Mouse (Mus musculus) neural tube, embryonic 15.5 days (tissue): ENCODE results near the gene Acadsb. TPM values are rescaled to one million over a fixed set of nuclear protein-coding genes. Genes with fewer than 3 reads are reported as not detected.
A peak's percentile ranks its signal among the peaks of the same experiment; 100 is the strongest.
"Not testable (repeated sequence)": the region's sequence is repeated elsewhere in the genome, so short reads cannot be mapped to it uniquely, and the experiment has no call there.

Experiments
- ATAC-seq: fragments of 200-750 bp; cut with Nextera tagmentation; 2 replicates; pipeline ENCODE4 v1.8.0; 2017; ENCODE audit warnings: mild to moderate bottlenecking, moderate TSS enrichment, moderate library complexity; ENCODE audit not compliant: low FRiP score
- H3K27ac ChIP-seq: fragments of 300-500 bp; sonication (generic); replicated peaks from 2 replicates; pipeline ENCODE4 v1.5.1; 2015; ENCODE audit warnings: mild to moderate bottlenecking, inconsistent platforms
- H3K27me3 ChIP-seq: fragments of 300-500 bp; sonication (generic); replicated peaks from 2 replicates; pipeline ENCODE4 v1.6.1; 2015; ENCODE audit warnings: inconsistent platforms
- H3K36me3 ChIP-seq: fragments of 300-500 bp; sonication (generic); 2 replicates; pipeline ENCODE4 v1.6.1; 2015; ENCODE audit warnings: inconsistent platforms
- H3K4me1 ChIP-seq: fragments of 300-500 bp; sonication (generic); 2 replicates; pipeline ENCODE4 v1.6.1; 2015; ENCODE audit warnings: inconsistent platforms
- H3K4me2 ChIP-seq: fragments of 300-500 bp; sonication (generic); 2 replicates; pipeline ENCODE4 v1.6.1; 2015; ENCODE audit warnings: inconsistent platforms, mild to moderate bottlenecking, moderate library complexity
- H3K4me3 ChIP-seq: fragments of 300-500 bp; sonication (generic); replicated peaks from 2 replicates; pipeline ENCODE4 v1.5.1; 2015; ENCODE audit warnings: mild to moderate bottlenecking, inconsistent platforms
- H3K9ac ChIP-seq: fragments of 300-500 bp; sonication (generic); replicated peaks from 2 replicates; pipeline ENCODE4 v1.6.1; 2015; ENCODE audit warnings: mild to moderate bottlenecking, inconsistent platforms
- H3K9me3 ChIP-seq: fragments of 300-500 bp; sonication (generic); replicated peaks from 2 replicates; pipeline ENCODE4 v1.6.1; 2016; ENCODE audit warnings: inconsistent platforms
- WGBS: fragments of 180-500 bp; shearing (Covaris S2); methylation state at CpG from one replicate; pipeline ENCODE4 v1.1.7; 2015; ENCODE audit warnings: mixed read lengths; 5-methylcytosine and 5-hydroxymethylcytosine counted together
- polyA plus RNA-seq: library from polyadenylated mRNA; unstranded; fragments of >200 nt; fragmentation: Nextera tagmentation; extraction: Ambion mirVana; gene quantifications from 2 replicates; pipeline ENCODE4 v1.2.1, GENCODE M21; 2015

Gene Acadsb
- 78.9 and 82.9 TPM in 2 replicates for polyA plus RNA-seq

DNA sequence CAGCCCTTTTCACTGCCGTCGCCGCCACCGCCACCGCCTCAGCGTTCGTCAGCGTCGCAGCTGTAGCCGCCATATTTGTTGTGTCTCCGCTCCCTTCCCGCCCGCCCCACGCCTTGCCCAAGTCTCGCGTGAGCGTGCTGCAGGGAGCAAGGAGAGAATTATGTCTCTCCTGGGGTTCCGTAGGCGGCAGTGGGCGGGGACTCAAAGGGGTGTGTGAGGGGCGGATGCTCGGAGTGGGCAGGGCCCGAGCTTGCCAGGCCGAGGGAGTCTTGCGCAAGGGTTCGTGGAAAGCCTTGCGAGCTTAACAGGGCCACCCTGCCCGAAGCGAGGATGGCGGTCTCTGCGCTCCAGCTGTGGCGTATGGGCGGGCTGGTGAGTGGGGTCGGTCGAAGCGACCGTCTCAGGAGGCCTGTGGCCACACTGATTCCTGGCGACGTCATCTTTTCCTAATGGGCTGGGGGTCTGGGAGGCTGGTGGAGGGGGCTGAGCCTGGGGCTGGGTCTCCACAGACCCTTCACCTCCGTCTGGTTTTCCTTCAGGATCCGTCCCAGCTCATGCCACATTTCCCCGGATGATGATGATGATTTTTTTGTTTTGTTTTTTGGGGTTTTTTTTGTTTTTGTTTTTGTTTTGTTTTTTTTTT lies at the start of gene Acadsb, which contains the start of gene Ikzf5:
Acadsb (plus strand) TSS at position 186 of the 643 bp plus-strand sequence.
Ikzf5 (minus strand) TSS at position 106 of the 643 bp plus-strand sequence.
- Histone ChIP-seq H3K27me3 (no peaks in the 10 kb centered on the region), H3K4me3 (peak within 1 kb of the TSS; percentile 98), H3K27ac (peak within 1 kb of the TSS; percentile 79), H3K36me3 (no peaks in the 10 kb centered on the region), H3K9me3 (no peaks in the 10 kb centered on the region), H3K4me2 (peak within 1 kb of the TSS; percentile 79), H3K4me1 (peaks cover 44% of the 10 kb centered on the region), H3K9ac (peak within 1 kb of the TSS; percentile 93)
- ATAC-seq: peak; percentile 98
- WGBS: 0% methylated on average over 42 of the region's 42 CpGs

DNA sequence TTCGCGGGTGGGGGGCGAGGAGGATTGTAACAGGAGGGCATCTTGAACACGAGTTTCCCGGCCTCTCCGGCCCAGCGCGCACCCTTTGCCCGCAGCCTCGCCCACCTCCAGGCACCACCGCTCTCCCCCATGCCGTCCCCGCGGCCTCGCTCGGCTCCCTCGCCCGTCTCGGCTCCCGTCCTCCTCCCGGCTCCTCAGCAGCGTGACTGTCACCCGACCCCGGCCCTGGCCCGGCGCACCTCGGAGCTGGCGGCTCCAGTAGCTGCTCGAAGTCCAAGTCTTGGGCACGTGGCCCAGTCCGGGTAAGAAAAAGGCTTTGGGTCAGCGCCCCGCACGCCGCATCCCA lies 48.2 kb upstream of the Acadsb start:
- under 1% methylated on average over 35 of the region's 35 CpGs for WGBS
- Histone ChIP-seq H3K4me2 (peak overlapping the region; percentile 96), H3K9ac (peak overlapping the region; percentile 83), H3K4me3 (peak overlapping the region; percentile 84), H3K4me1 (peaks cover 17% of the 10 kb centered on the region), H3K9me3 (no peaks in the 10 kb centered on the region), H3K27ac (peak overlapping the region; percentile 89), H3K36me3 (peaks cover 18% of the 10 kb centered on the region), H3K27me3 (no peaks in the 10 kb centered on the region)
- ATAC-seq: peak; percentile 83

GRCm38 (mm10) chr7:131362615-131363300 lies 47.6 kb upstream of the Acadsb start, which contains the start of gene 2310057M21Rik:
Gene 2310057M21Rik, minus strand, starts transcription at chr7:131362759.
- Histone ChIP-seq H3K36me3 (peaks cover 13% of the 10 kb centered on the region), H3K9me3 (no peaks in the 10 kb centered on the region), H3K4me2 (peak within 1 kb of the TSS; percentile 96), H3K9ac (peak within 1 kb of the TSS; percentile 83), H3K27me3 (no peaks in the 10 kb centered on the region), H3K27ac (peak within 1 kb of the TSS; percentile 89), H3K4me1 (peaks cover 17% of the 10 kb centered on the region), H3K4me3 (peak within 1 kb of the TSS; percentile 84)
- ATAC-seq: peak; percentile 97
- WGBS: under 1% methylated on average over 55 of the region's 55 CpGs

DNA sequence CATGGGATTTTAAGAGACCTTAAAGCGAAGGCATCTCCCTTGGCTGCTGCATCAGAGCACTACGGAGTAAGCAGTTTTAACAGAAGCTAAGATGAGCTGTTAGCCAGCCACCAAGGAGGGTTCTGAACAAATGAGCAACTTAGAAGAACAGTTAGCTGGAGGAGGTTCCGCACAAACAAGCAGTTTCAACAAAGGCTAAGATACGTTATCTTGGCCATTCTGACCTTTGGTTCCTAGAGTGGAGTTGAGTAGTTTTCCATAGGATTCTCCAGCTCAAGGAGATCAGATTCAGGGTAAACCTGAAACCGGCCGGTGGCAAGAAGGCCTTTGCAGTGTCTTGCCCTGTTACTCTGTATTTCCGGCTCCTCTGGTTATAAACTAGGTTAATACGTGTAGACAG lies 46.3 kb upstream of the Acadsb start:
- Histone ChIP-seq H3K9ac (no peak overlapping the region), H3K27me3 (no peaks in the 10 kb centered on the region), H3K27ac (no peak overlapping the region), H3K9me3 (no peaks in the 10 kb centered on the region), H3K4me3 (no peak overlapping the region), H3K4me2 (no peak overlapping the region), H3K36me3 (peaks cover 3% of the 10 kb centered on the region; the same call in 1 of the 2 replicates), H3K4me1 (peaks cover 17% of the 10 kb centered on the region)
- WGBS: 94% methylated on average over 8 of the region's 8 CpGs
- no peak for ATAC-seq

DNA sequence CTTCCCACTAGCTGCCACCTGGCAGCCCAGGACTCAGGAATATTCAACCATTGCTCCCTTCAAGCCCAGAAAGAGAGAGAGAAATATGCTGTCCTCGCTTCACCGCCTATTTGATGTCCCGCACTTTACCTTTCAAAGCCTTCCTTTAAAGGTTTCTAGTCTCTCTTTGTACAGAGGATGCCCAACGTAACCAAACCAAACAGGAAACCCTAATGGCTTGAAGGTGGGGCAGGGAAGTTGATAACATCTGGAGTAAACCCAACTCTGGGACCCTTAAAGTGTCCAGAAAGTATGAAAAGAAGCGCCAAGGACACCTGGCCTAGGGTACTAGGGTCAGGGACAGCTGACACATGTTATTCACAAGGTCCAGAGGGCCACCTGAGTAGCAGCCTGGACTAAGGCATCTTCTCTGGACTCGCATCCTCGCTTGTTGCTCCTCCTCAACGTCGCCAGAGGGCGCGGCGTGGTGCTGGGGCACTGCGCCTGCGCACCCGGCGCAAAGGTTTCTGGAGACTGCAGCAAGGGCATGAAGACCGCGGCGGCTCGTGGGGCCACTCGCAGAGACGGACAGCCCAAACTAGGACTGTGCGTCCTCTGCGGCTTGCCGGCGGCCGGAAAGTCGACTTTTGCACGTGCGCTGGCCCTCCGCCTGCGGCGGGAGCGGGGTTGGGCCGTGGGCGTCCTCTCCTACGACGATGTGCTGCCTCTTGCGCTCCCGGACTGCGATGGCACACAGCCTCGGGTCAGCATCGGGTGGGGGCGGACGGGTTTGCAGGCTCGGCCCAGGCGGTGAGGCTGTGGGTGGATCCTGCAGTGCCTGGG lies 39.5 kb upstream of the Acadsb start, which contains the start of gene Pstk:
Pstk (plus strand) TSS at position 494 of the 822 bp plus-strand sequence.
- H3K27me3 ChIP-seq: no peaks in the 10 kb centered on the region
- peaks cover 11% of the 10 kb centered on the region for H3K4me1 ChIP-seq
- ATAC-seq: peak; percentile 94
- H3K9ac ChIP-seq: peak within 1 kb of the TSS; percentile 90
- 0 out of 2 replicates have a peak, but pooled peaks cover 6% of the 10 kb centered on the region for H3K36me3 ChIP-seq
- WGBS: 5% methylated on average over 47 of the region's 47 CpGs
- H3K4me3 ChIP-seq: peak within 1 kb of the TSS; percentile 75
- no peaks in the 10 kb centered on the region for H3K9me3 ChIP-seq
- H3K4me2 ChIP-seq: peak within 1 kb of the TSS; percentile 65
- H3K27ac ChIP-seq: peak within 1 kb of the TSS; percentile 94

DNA sequence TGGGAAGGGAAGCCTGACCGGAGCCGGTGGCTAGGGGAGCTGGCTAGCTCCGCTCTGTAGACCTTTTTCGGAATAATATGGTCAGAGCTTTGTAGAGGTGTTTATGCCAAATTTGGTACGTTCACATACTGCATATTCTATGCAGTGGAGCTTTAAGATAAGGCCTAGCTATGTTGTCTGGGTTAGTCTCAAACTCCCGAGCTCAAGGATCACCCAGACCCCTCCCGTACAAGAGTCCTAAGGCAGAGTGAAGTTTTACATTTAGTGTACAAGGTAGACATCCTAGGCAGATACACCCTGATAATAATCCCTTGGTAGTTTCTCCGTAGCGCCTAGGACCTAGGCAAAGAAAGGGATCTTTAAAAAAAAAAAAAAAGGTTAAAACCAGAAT lies 38.9 kb upstream of the Acadsb start:
- peak overlapping the region; percentile 75 for H3K4me3 ChIP-seq
- H3K4me2 ChIP-seq: peak overlapping the region; percentile 65
- H3K9ac ChIP-seq: peak overlapping the region; percentile 90
- no peaks in the 10 kb centered on the region for H3K27me3 ChIP-seq
- no peak; the same call in none of the 2 replicates for ATAC-seq
- peak overlapping the region; percentile 94 for H3K27ac ChIP-seq
- 7% methylated on average over 9 of the region's 9 CpGs for WGBS
- peaks cover 11% of the 10 kb centered on the region for H3K4me1 ChIP-seq
- 0 out of 2 replicates have a peak, but pooled peaks cover 6% of the 10 kb centered on the region for H3K36me3 ChIP-seq
- no peaks in the 10 kb centered on the region for H3K9me3 ChIP-seq

DNA sequence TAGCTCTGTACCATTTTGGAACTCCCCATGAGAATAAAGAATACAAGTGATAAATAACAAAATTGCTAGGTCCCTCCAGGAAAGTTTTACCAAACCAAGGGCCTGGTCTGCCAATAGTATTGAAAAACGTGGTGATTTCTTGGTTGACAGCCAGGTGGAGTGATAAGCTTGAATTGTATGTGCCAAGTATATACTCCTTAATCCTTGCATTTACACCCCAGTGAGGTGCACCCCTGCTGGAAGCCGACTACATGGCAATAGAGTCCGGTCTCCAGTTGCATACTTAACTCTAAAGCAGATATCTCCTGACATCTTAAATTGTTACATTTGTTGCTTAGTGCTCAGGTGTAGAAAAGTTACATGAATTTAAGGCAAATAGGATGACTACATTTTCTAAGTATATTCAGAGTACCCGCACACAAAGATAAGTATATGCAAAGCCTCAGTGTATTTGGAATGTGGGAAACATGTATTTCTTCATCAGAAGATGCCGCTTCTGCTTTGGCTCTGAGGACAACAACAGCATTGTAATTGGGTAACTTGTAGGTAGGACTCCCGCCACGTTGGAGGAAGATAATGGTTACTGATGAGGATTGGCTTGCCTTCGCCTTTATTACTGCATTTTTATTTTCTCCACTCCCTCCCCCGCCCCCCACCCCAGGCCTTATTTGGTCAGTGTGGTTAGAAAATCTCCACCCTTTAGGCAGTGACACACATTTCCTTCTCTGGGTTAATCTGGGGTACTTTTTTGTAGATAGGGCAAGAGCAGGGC lies 38.3 kb upstream of the Acadsb start:
- no peaks in the 10 kb centered on the region for H3K9me3 ChIP-seq
- H3K27ac ChIP-seq: peak overlapping the region; percentile 94; the same call in 1 of the 2 replicates
- 70% methylated on average over 9 of the region's 9 CpGs for WGBS
- no peaks in the 10 kb centered on the region for H3K27me3 ChIP-seq
- peak overlapping the region; percentile 65 for H3K4me2 ChIP-seq
- peak overlapping the region; percentile 90; the same call in 1 of the 2 replicates for H3K9ac ChIP-seq
- no peak for ATAC-seq
- H3K36me3 ChIP-seq: 0 out of 2 replicates have a peak, but pooled peaks cover 6% of the 10 kb centered on the region
- H3K4me3 ChIP-seq: peak overlapping the region; percentile 75
- H3K4me1 ChIP-seq: peaks cover 11% of the 10 kb centered on the region

- 89% methylated on average over 7 of the region's 7 CpGs for WGBS
- not testable (repeated sequence) for H3K9ac ChIP-seq, H3K4me1 ChIP-seq
Observed at GRCm38 (mm10) chr7:131391761-131392160, 18.6 kb upstream of the Acadsb start.

GRCm38 (mm10) chr7:131409321-131409987 lies 947 bp upstream of the Acadsb start:
- Histone ChIP-seq H3K9ac (peak overlapping the region; percentile 93), H3K9me3 (no peaks in the 10 kb centered on the region), H3K27ac (no peak overlapping the region), H3K4me3 (peak overlapping the region; percentile 98), H3K36me3 (no peaks in the 10 kb centered on the region), H3K4me2 (peak overlapping the region; percentile 79), H3K27me3 (no peaks in the 10 kb centered on the region), H3K4me1 (peaks cover 44% of the 10 kb centered on the region)
- 0 out of 2 replicates have a peak, but pooled peaks have one; percentile 12 for ATAC-seq
- WGBS: 5% methylated on average over 16 of the region's 16 CpGs

More at GRCm38 (mm10) chr7:131391761-131392160, 18.6 kb upstream of the Acadsb start:
- H3K9me3 ChIP-seq, H3K27me3 ChIP-seq, H3K4me2 ChIP-seq, H3K27ac ChIP-seq, ATAC-seq, H3K4me3 ChIP-seq: not testable (repeated sequence)
- peaks cover 19% of the 10 kb centered on the region for H3K36me3 ChIP-seq

- Histone ChIP-seq H3K9me3 (no peaks in the 10 kb centered on the region), H3K4me2 (peak overlapping the region; percentile 79), H3K27ac (peak overlapping the region; percentile 79), H3K4me1 (peaks cover 44% of the 10 kb centered on the region), H3K27me3 (no peaks in the 10 kb centered on the region), H3K36me3 (no peaks in the 10 kb centered on the region), H3K4me3 (peak overlapping the region; percentile 98), H3K9ac (peak overlapping the region; percentile 93)
- ATAC-seq: peak; percentile 66
- under 1% methylated on average over 38 of the region's 38 CpGs for WGBS
Observed at GRCm38 (mm10) chr7:131409988-131410385, 414 bp upstream of the Acadsb start.
